Mouse (Mus musculus): ENCODE results near the gene Gm4779.

GRCm38 (mm10) chrX:101765111-101765510, 29.1 kb downstream of the Gm4779 start:
- TF ChIP-seq POLR2A (IDR thresholded peaks at IDR 0.05; ENCODE audit: extremely low read depth, insufficient read depth, low read length) (no peak), CTCF (IDR thresholded peaks at IDR 0.05; ENCODE audit: low read depth, low read length) (no peak)

All from liver, adult 2 months (tissue).